Mouse (Mus musculus): ENCODE data around the gene Sdr16c6.

The Sdr16c6 gene

GRCm38 (mm10) chr4:4077372-4077771 is at the start of gene Sdr16c6:
Gene Sdr16c6 (minus strand): TSS chr4:4077522.
- DNase-seq (ENCODE audit: low spot score in 2 of 2) = no peak

- no peak for DNase-seq (ENCODE audit: low spot score in 2 of 2)
Measured at GRCm38 (mm10) chr4:4080180-4080579, 2.9 kb upstream of the Sdr16c6 start.

- DNase-seq (ENCODE audit: low spot score in 2 of 2) = no peak
Measured at GRCm38 (mm10) chr4:4079132-4079531, 1.8 kb upstream of the Sdr16c6 start.

- no peak for DNase-seq (ENCODE audit: low spot score in 2 of 2)
Measured at GRCm38 (mm10) chr4:4076001-4076400, 1.3 kb downstream of the Sdr16c6 start.
